Mouse (Mus musculus) lung, embryonic 16.5 days (tissue): ENCODE results near the gene Irf7. TPM values are rescaled to one million over a fixed set of nuclear protein-coding genes. Genes with fewer than 3 reads are reported as not detected.

ENCODE experiments used
- ATAC-seq: fragments of 200-750 bp; cut with Nextera tagmentation; 2 replicates; pipeline ENCODE4 v1.8.0; 2017; ENCODE audit warnings: low read depth, mild to moderate bottlenecking, moderate library complexity
- H3K27ac ChIP-seq: fragments of 300-500 bp; sonication (generic); 2 replicates; pipeline ENCODE4 v1.5.1; 2014; ENCODE audit warnings: mild to moderate bottlenecking, control low read depth, low read length
- H3K27me3 ChIP-seq: fragments of 300-500 bp; sonication (generic); 2 replicates; pipeline ENCODE4 v1.6.1; 2014; ENCODE audit warnings: low read depth, low read length, mixed read lengths; ENCODE audit not compliant: control insufficient read depth, insufficient read depth
- H3K36me3 ChIP-seq: fragments of 300-500 bp; sonication (generic); 2 replicates; pipeline ENCODE4 v1.6.1; 2014; ENCODE audit warnings: low read length; ENCODE audit not compliant: control insufficient read depth, insufficient read depth
- H3K4me1 ChIP-seq: fragments of 300-500 bp; sonication (generic); replicated peaks from 2 replicates; pipeline ENCODE4 v1.6.1; 2014; ENCODE audit warnings: low read length, mixed read lengths; ENCODE audit not compliant: control insufficient read depth, insufficient read depth
- H3K4me2 ChIP-seq: fragments of 300-500 bp; sonication (generic); 2 replicates; pipeline ENCODE4 v1.6.1; 2014; ENCODE audit warnings: low read depth, low read length, control low read depth
- H3K4me3 ChIP-seq: fragments of 300-500 bp; sonication (generic); 2 replicates; pipeline ENCODE4 v1.5.1; 2014; ENCODE audit warnings: mild to moderate bottlenecking, low read length, control low read depth
- H3K9ac ChIP-seq: fragments of 300-500 bp; sonication (generic); 2 replicates; pipeline ENCODE4 v1.6.1; 2014; ENCODE audit warnings: low read length, control low read depth
- H3K9me3 ChIP-seq: fragments of 300-500 bp; sonication (generic); 2 replicates; pipeline ENCODE4 v1.6.1; 2016; ENCODE audit warnings: low read length; ENCODE audit not compliant: control insufficient read depth
- WGBS: fragments of 180-500 bp; shearing (Covaris S2); extraction: QIAGEN DNeasy Blood & Tissue Kit; methylation state at CpG from one replicate; pipeline ENCODE4 v1.1.7; 2014; 5-methylcytosine and 5-hydroxymethylcytosine counted together
- microRNA counts: library from miRNA; unstranded; fragments of <30 nt; microRNA quantifications from one replicate; lab custom pipeline; 2016
- microRNA-seq: library from miRNA; unstranded; fragments of <30 nt; microRNA quantifications from one replicate; pipeline ENCODE4, GENCODE M21; 2016
- polyA plus RNA-seq: library from polyadenylated mRNA; unstranded; fragments of >200 nt; fragmentation: Nextera tagmentation; extraction: Ambion mirVana; gene quantifications from 2 replicates; pipeline ENCODE4 v1.2.1, GENCODE M21; 2015

Gene Irf7
- polyA plus RNA-seq, 1 experiment from 2014 or later = 3.4 TPM

GRCm38 (mm10) chr7:141213133-141213532 lies 53.1 kb downstream of the Irf7 start:
- Histone ChIP-seq H3K4me3 (no peak overlapping the region), H3K4me2 (no peak overlapping the region), H3K27ac (no peak overlapping the region), H3K9me3 (no peaks in the 10 kb centered on the region), H3K27me3 (no peaks in the 10 kb centered on the region), H3K9ac (no peak overlapping the region), H3K36me3 (no peaks in the 10 kb centered on the region), H3K4me1 (peaks cover 20% of the 10 kb centered on the region)
- ATAC-seq = no peak
- 88% methylated on average over 3 of the region's 3 CpGs for WGBS

MicroRNAs encoded within 50 kb of the gene (microRNA counts, 519-probe panel; counts per million panel counts)
- microRNA mmu-miR-210 (lab: Ali Mortazavi, UCI) = 3,550 counts per million, percentile 71 among the panel's probes with 10 or more counts

Small RNA genes within 50 kb of the gene (microRNA-seq; reads per million reads assigned to microRNA genes)
- gene Mir210 = 399 reads per million, percentile 66 among the genes with 10 or more reads in this experiment

Other genes with a start within 250 kb of the Irf7 start
- 1.5 and 1.8 TPM in 2 replicates for gene Ifitm6, start 248.6 kb downstream of the Irf7 start, polyA plus RNA-seq
- gene Gm17387, start 237.3 kb downstream of the Irf7 start, polyA plus RNA-seq = not detected in 2 replicates
- gene B4galnt4, start 205.4 kb downstream of the Irf7 start, polyA plus RNA-seq = 3.2 and 3.8 TPM in 2 replicates
- 16.6 and 18.5 TPM in 2 replicates for gene Pkp3, start 188.3 kb downstream of the Irf7 start, polyA plus RNA-seq
- gene Sigirr, start 165.9 kb downstream of the Irf7 start, polyA plus RNA-seq = 17.7 and 20.4 TPM in 2 replicates
- gene Ano9, start 148.7 kb downstream of the Irf7 start, polyA plus RNA-seq = 6.7 and 6.9 TPM in 2 replicates
- gene Ptdss2, start 144.1 kb downstream of the Irf7 start, polyA plus RNA-seq = 60.3 and 65.2 TPM in 2 replicates
- gene Rnh1, start 93.6 kb downstream of the Irf7 start, polyA plus RNA-seq = 153 and 165 TPM in 2 replicates
- 48.5 and 48.8 TPM in 2 replicates for gene Hras, start 72.5 kb downstream of the Irf7 start, polyA plus RNA-seq
- gene Lrrc56, start 72.3 kb downstream of the Irf7 start, polyA plus RNA-seq = 8.6 and 8.9 TPM in 2 replicates
- gene Lmntd2, start 52.4 kb downstream of the Irf7 start, polyA plus RNA-seq = 1.3 and 1.4 TPM in 2 replicates
- 69.4 and 86.6 TPM in 2 replicates for gene Rassf7, start 50.6 kb downstream of the Irf7 start, polyA plus RNA-seq
- gene Phrf1, start 37.7 kb downstream of the Irf7 start, polyA plus RNA-seq = 72.3 and 77.2 TPM in 2 replicates
- gene Cdhr5, start 10.3 kb upstream of the Irf7 start, polyA plus RNA-seq = 0.15 and 0.35 TPM in 2 replicates
- 2.0 and 2.6 TPM in 2 replicates for gene Sct, start 12.7 kb upstream of the Irf7 start, polyA plus RNA-seq
- gene Drd4, start 25.5 kb upstream of the Irf7 start, polyA plus RNA-seq = 0.11 and 0.43 TPM in 2 replicates
- 52.7 and 53.6 TPM in 2 replicates for gene Deaf1, start 61.2 kb upstream of the Irf7 start, polyA plus RNA-seq
- 45.1 and 50.2 TPM in 2 replicates for gene Tmem80, start 61.3 kb upstream of the Irf7 start, polyA plus RNA-seq
- 37.4 and 42.6 TPM in 2 replicates for gene Eps8l2, start 72.4 kb upstream of the Irf7 start, polyA plus RNA-seq
- 279 and 283 TPM in 2 replicates for gene Taldo1, start 125.7 kb upstream of the Irf7 start, polyA plus RNA-seq
- 54.0 and 57.0 TPM in 2 replicates for gene Gatd1, start 147.7 kb upstream of the Irf7 start, polyA plus RNA-seq
- gene Cend1, start 163.0 kb upstream of the Irf7 start, polyA plus RNA-seq = 0.79 TPM in 2 replicates
- gene Slc25a22, start 171.4 kb upstream of the Irf7 start, polyA plus RNA-seq = 21.7 and 24.5 TPM in 2 replicates
- 14.4 and 15.4 TPM in 2 replicates for gene Pidd1, start 177.5 kb upstream of the Irf7 start, polyA plus RNA-seq
- gene Rplp2, start 180.9 kb upstream of the Irf7 start, polyA plus RNA-seq = 1,124 and 1,266 TPM in 2 replicates
- 42.9 and 46.2 TPM in 2 replicates for gene Pnpla2, start 188.7 kb upstream of the Irf7 start, polyA plus RNA-seq
- gene Cracr2b, start 194.6 kb upstream of the Irf7 start, polyA plus RNA-seq = 39.3 and 42.0 TPM in 2 replicates
- gene Cd151, start 200.9 kb upstream of the Irf7 start, polyA plus RNA-seq = 36.4 and 39.3 TPM in 2 replicates
- gene Polr2l, start 208.7 kb upstream of the Irf7 start, polyA plus RNA-seq = 59.9 and 61.3 TPM in 2 replicates
- 88.3 and 91.2 TPM in 2 replicates for gene Tspan4, start 208.8 kb upstream of the Irf7 start, polyA plus RNA-seq